Mouse (Mus musculus) ovary, postnatal 36 days (tissue): ENCODE data around the gene Sppl2b.

Experiments used
- DNase-seq: peaks from one replicate; pipeline ENCODE4 v3.0.0; 2022; ENCODE audit warnings: low spot score, mixed read lengths

The Sppl2b gene

GRCm38 (mm10) chr10:80897861-80898510 is 42.9 kb downstream of the Sppl2b start:
- no peak for DNase-seq

- DNase-seq, result no peak
Measured at GRCm38 (mm10) chr10:80899074-80899473, 44.0 kb downstream of the Sppl2b start.

- no peak for DNase-seq
Measured at GRCm38 (mm10) chr10:80899591-80900317, 44.7 kb downstream of the Sppl2b start.

GRCm38 (mm10) chr10:80900318-80901247 is 45.5 kb downstream of the Sppl2b start, which contains the start of gene Timm13:
Gene Timm13 (minus strand): TSS chr10:80900969.
- DNase-seq, result peak; percentile 95

DNA sequence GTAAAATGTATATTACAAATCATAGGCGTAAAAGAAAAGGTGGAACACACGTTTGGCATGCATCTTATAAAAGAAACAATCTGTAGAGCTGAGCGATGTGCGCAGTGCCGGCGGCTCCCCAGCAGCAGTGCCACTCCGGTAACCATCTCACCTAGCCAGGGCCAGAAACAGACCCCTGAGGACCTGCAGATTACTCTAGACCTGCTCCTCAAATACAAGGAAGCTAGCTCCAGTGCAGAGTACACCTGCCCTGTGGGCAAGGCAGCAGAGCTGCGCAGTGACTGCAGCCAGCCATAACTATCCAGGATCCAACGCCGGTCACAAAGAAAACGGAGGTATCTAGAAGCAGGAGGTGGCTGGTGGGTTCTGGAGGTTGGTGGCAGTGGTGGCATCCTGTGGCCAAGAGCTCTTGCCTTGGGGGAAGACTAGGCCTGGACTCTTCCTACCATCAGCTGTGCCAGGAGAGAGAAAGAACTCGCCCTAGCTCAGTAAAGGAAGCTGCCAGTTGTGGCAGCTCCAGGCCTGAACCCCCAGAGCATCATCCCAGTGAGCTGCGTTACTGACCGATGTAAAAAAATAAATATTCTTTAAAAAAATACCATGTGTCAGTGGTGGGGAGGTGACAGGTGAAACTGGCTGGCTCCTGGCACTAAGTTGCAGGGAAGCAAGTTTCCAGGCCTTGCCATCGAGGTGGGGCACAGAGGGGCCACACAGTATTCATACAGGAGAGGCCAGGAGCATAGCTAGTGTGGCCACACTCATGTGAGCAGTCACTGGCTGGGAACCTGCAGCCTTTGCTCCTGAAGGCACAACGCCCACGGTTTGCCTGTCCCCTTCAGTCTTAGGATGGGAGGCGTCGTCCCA is 46.6 kb downstream of the Sppl2b start:
- DNase-seq, result no peak

DNA sequence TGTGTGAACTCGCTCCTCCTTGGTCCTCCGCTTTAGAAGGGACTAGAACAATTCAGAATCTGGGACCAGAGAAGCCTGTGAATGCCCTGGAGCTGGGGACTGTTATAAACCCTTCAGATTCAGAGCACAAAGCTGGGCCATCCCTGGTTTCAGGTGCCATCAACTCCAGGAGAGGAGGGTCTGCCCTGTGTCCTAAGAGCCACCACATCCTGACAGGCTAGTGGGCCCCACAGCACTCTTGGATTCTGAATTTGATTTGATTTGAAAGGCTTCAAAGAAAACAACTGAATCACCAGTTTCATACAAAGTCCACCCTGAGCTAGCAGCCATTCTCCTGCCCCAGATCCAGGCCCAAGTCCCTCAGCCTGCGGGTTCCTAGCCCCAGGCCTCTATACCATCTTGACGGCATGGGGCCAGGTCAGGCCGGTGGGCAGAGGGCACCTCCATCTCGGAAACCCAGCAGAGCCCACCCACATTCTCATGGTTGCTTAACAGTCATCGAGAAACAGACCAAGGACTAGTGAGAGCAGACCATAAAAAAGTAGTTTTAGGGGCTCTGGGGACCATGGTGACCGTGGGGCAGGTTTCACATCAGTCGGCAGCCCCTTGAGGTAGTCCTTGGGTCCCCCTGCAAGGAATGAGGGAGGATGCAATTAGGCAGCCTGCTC is 47.3 kb downstream of the Sppl2b start:
- no peak for DNase-seq

DNA sequence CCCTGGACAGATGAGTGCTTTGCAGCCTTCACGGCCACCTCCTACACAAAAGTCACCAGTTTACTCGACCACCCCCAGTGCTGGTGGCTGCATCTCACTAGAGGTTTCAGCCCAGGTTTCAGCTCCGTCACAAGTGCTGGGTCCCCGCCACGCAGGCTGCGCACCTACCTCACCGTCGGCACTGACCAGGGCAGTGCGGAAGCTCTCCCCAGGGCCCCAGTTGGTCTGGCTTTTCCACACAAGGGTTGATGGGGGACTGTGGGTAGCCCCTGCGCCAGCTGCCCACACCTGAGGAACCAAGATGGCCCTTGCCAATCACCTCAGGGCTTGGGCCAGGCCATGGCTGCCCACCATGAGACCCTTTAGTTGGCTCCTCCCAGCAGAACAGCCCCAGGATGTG is 48.2 kb downstream of the Sppl2b start:
- no peak for DNase-seq

DNA sequence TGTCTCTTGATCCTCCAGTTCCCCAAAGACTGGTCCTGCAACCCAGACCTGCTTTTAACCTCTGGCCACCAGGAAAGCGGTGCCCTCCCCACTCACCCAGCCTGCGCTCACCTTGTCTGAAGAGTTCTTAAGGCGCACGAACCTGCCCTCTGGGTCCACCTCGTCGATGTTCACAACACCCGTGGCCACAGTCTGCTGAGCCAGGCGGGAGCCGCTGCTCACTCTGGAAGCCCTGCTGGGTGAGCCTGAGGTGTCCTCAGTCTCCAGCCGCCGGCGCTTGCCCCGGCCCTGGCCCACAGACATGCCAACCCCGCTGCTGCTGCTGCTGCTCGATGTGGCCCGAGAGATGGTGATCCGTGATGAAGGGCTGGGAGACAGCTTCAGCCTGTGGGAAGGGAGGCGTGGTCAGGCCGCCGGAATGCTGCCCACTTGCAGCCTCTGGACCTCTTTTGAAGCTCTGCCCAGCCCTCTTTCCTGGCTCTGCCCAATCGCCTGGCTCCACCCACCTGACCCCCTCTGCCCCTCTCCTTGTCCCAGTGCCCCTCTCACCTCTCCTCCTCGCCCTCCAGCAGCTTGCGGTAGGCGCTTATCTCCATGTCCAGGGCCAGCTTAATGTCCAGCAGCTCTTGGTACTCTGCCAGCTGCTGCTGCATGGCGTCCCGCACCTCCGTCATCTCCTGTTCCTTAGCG is 49.1 kb downstream of the Sppl2b start:
- no peak for DNase-seq

- no peak for DNase-seq
Measured at GRCm38 (mm10) chr10:80904709-80905108, 49.6 kb downstream of the Sppl2b start.

- no peak for DNase-seq
Measured at GRCm38 (mm10) chr10:80909375-80910162, 54.5 kb downstream of the Sppl2b start.

- DNase-seq, result no peak
Measured at GRCm38 (mm10) chr10:80911354-80911753, 56.3 kb downstream of the Sppl2b start.

- DNase-seq, result no peak
Measured at GRCm38 (mm10) chr10:80911891-80912290, 56.8 kb downstream of the Sppl2b start.

- DNase-seq, result no peak
Measured at GRCm38 (mm10) chr10:80913364-80914011, 58.4 kb downstream of the Sppl2b start.

DNA sequence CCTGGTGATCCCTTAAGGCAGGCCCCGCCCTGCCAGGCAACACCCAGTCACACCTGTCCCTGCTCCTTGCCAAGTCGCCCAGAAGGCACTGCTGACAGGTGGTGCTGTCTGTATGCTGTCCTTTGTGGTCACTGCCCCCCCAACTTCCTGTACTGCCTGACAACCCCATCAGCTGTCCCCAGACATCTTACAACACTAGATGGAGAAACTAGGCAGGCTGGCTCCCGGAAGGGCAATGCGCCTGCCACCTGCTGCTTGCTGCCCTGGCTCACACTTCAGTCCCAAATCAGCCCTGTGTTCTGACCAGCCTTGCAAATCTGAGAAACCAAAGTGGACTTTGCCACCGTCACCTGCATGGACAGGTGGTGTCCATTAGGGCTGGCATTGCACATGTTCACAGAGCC is 59.2 kb downstream of the Sppl2b start:
- DNase-seq, result no peak

- DNase-seq, result no peak
Measured at GRCm38 (mm10) chr10:80915260-80915659, 60.2 kb downstream of the Sppl2b start.

DNA sequence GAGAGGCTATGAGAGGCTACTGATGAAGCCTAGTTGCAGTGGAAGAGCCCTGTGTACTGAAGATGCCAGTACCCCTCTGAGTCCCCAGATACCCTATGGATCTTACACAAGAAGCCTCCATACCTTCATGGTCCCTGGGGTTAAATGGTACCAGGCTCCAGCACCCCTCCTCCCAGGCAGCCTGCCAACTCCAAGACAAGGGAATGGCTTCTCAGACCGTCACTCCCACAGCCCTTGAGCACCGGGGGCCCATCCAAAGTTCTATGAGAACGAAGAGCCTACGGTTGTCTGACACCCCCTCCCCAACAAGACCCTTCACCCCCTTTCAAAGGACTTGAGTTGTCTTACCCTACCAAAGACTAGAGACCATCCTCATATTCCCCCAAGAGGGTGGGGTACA is 60.7 kb downstream of the Sppl2b start:
- no peak for DNase-seq

DNA sequence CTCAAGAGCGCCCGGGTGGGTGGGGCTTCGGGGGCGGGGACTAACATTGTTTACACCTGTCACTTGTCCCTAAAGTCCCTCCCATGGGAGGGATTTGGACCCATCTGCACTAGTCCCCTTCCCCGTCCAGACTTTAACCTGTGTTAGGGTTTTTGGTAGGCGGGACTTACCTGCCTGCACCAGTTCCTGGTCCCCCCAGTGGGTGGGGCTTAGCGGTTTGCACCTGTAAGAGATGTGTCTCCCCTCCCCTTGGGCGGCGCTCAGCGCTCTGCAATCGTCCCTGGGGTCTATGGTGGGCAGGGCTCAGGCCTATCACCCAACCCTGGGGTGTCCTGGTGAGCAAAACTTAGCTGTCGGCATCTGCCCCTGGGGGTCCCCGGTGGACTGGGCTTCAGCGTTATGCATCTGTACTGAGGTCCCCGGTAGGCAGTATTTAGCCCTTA is 62.3 kb downstream of the Sppl2b start:
- no peak for DNase-seq

DNA sequence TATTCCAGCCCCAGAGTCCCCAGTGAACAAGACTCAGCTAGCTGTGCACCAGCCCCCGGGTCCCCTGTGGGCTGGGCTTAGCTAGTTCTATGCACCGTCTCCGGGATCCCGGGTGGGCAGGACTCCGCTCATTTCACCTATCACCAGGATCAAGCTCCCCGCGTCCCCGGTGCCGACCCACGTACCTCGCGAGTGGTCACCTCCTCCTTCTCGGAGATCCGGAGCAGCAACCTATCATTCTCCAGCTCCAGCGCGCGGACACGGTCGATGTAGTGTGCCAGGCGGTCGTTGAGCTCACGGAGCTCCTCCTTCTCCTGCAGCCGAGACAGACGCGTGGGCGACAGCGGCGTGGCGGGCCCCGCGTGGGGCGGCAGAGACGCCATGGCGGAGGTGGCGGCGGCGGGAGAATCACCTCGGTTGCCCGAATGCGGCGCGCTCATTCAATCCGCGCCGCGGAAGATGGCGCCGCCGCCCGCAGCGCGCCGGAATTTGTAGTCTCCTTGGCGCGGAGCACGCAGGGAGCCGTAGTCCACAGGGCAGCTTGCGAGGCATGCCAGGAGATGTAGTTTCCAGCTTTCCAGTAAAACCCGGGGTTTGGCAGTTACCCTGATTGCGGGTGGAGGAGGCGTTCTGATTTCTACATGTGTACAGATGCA is 62.8 kb downstream of the Sppl2b start, which contains the start of gene Lmnb2:
Gene Lmnb2 (minus strand): TSS at position 467 of the 656 bp plus-strand sequence.
- peak; percentile 77 for DNase-seq
